Mouse (Mus musculus) hindbrain, embryonic 14.5 days (tissue): ENCODE measurements around the gene Phactr1. TPM values are rescaled to one million over a fixed set of nuclear protein-coding genes. Genes with fewer than 3 reads are reported as not detected.

Experiments
- ATAC-seq: fragments of 200-750 bp; cut with Nextera tagmentation; 2 replicates; pipeline ENCODE4 v1.8.0; 2017; ENCODE audit warnings: moderate number of reproducible peaks, mild to moderate bottlenecking, moderate TSS enrichment, moderate library complexity; ENCODE audit not compliant: low FRiP score
- DNase-seq: peaks from one replicate; pipeline ENCODE4 v3.0.0-alpha.2; 2015; ENCODE audit warnings: low spot score
- H3K27ac ChIP-seq: fragments of 300-500 bp; sonication (generic); 2 replicates; pipeline ENCODE4 v1.5.1; 2014; ENCODE audit warnings: mild to moderate bottlenecking, moderate library complexity
- H3K27me3 ChIP-seq: fragments of 300-500 bp; sonication (generic); 2 replicates; pipeline ENCODE4 v1.6.1; 2014; ENCODE audit warnings: mild to moderate bottlenecking, low read length, mixed read lengths; ENCODE audit not compliant: control insufficient read depth, insufficient read depth
- H3K36me3 ChIP-seq: fragments of 300-500 bp; sonication (generic); replicated peaks from 2 replicates; pipeline ENCODE4 v1.6.1; 2014; ENCODE audit not compliant: control insufficient read depth, insufficient read depth
- H3K4me1 ChIP-seq: fragments of 300-500 bp; sonication (generic); replicated peaks from 2 replicates; pipeline ENCODE4 v1.6.1; 2014; ENCODE audit warnings: antibody characterized with exemption, low read length, mixed read lengths; ENCODE audit not compliant: control insufficient read depth, insufficient read depth
- H3K4me2 ChIP-seq: fragments of 300-500 bp; sonication (generic); replicated peaks from 2 replicates; pipeline ENCODE4 v1.6.1; 2014; ENCODE audit warnings: mild to moderate bottlenecking, moderate library complexity
- H3K4me3 ChIP-seq: fragments of 300-500 bp; sonication (generic); replicated peaks from 2 replicates; pipeline ENCODE4 v1.5.1; 2014; ENCODE audit warnings: mild to moderate bottlenecking, low read length
- H3K9ac ChIP-seq: fragments of 300-500 bp; sonication (generic); 2 replicates; pipeline ENCODE4 v1.6.1; 2014
- H3K9me3 ChIP-seq: fragments of 300-500 bp; sonication (generic); 2 replicates; pipeline ENCODE4 v1.6.1; 2016; ENCODE audit warnings: low read length; ENCODE audit not compliant: control insufficient read depth
- WGBS: fragments of 180-500 bp; shearing (Covaris S2); extraction: QIAGEN DNeasy Blood & Tissue Kit; methylation state at CpG from one replicate; pipeline ENCODE4 v1.1.7; 2014; 5-methylcytosine and 5-hydroxymethylcytosine counted together
- polyA plus RNA-seq: library from polyadenylated mRNA; unstranded; fragments of >200 nt; fragmentation: Nextera tagmentation; extraction: Ambion mirVana; gene quantifications from 2 replicates; pipeline ENCODE4 v1.2.1, GENCODE M21; 2014

Gene Phactr1
- polyA plus RNA-seq, 1 experiment from 2014 or later = 56.6 TPM

- WGBS = 95% methylated on average over 9 of the region's 9 CpGs
- Histone ChIP-seq H3K9me3 (peaks cover 4% of the 10 kb centered on the region; the same call in 1 of the 2 replicates), H3K27ac (no peak overlapping the region), H3K4me1 (no peaks in the 10 kb centered on the region), H3K4me2 (no peak overlapping the region), H3K4me3 (no peak overlapping the region), H3K36me3 (no peaks in the 10 kb centered on the region; the same call in 1 of the 2 replicates), H3K27me3 (no peaks in the 10 kb centered on the region), H3K9ac (no peak overlapping the region)
- ATAC-seq (no peak), DNase-seq (no peak)
These were observed 424.1 kb downstream of the Phactr1 start for GRCm38 (mm10) chr13:43104496-43104895.

GRCm38 (mm10) chr13:43112280-43112679 lies 431.9 kb downstream of the Phactr1 start:
- H3K9me3 ChIP-seq = no peaks in the 10 kb centered on the region
- DNase-seq (peak; percentile 53), ATAC-seq (0 out of 2 replicates have a peak, but pooled peaks have one; percentile 27)
- no peak overlapping the region for H3K4me2 ChIP-seq
- H3K27ac ChIP-seq = no peak overlapping the region
- H3K27me3 ChIP-seq = no peaks in the 10 kb centered on the region
- no peak overlapping the region for H3K4me3 ChIP-seq
- no peaks in the 10 kb centered on the region for H3K4me1 ChIP-seq
- no peaks in the 10 kb centered on the region for H3K36me3 ChIP-seq
- 66% methylated on average over 7 of the region's 7 CpGs for WGBS
- no peak overlapping the region for H3K9ac ChIP-seq

GRCm38 (mm10) chr13:43112707-43113106 lies 432.3 kb downstream of the Phactr1 start:
- H3K27me3 ChIP-seq = no peaks in the 10 kb centered on the region
- no peaks in the 10 kb centered on the region for H3K36me3 ChIP-seq
- DNase-seq = no peak
- no peak for ATAC-seq
- H3K4me1 ChIP-seq = no peaks in the 10 kb centered on the region
- no peaks in the 10 kb centered on the region for H3K9me3 ChIP-seq
- H3K9ac ChIP-seq = no peak overlapping the region
- no peak overlapping the region for H3K27ac ChIP-seq
- H3K4me3 ChIP-seq = no peak overlapping the region
- H3K4me2 ChIP-seq = no peak overlapping the region
- WGBS = 83% methylated on average over 3 of the region's 3 CpGs

- Histone ChIP-seq H3K4me1 (no peaks in the 10 kb centered on the region), H3K4me3 (no peak overlapping the region), H3K9me3 (no peaks in the 10 kb centered on the region), H3K27me3 (no peaks in the 10 kb centered on the region), H3K9ac (no peak overlapping the region), H3K27ac (no peak overlapping the region), H3K36me3 (no peaks in the 10 kb centered on the region), H3K4me2 (no peak overlapping the region)
- WGBS = 95% methylated on average over 3 of the region's 3 CpGs
- ATAC-seq = no peak
- no peak for DNase-seq
These were observed 432.7 kb downstream of the Phactr1 start for GRCm38 (mm10) chr13:43113141-43113540.

- ATAC-seq (no peak), DNase-seq (no peak)
- 62% methylated on average over 16 of the region's 16 CpGs for WGBS
- H3K9me3 ChIP-seq = no peaks in the 10 kb centered on the region
- no peak overlapping the region for H3K27ac ChIP-seq
- no peaks in the 10 kb centered on the region for H3K27me3 ChIP-seq
- no peaks in the 10 kb centered on the region for H3K36me3 ChIP-seq
- H3K9ac ChIP-seq = no peak overlapping the region
- no peak overlapping the region for H3K4me3 ChIP-seq
- peaks cover 5% of the 10 kb centered on the region; the same call in 1 of the 2 replicates for H3K4me1 ChIP-seq
- H3K4me2 ChIP-seq = no peak overlapping the region
These were observed 442.1 kb downstream of the Phactr1 start for GRCm38 (mm10) chr13:43122306-43123070.

GRCm38 (mm10) chr13:43123895-43124682 lies 443.7 kb downstream of the Phactr1 start:
- Histone ChIP-seq H3K27ac (no peak overlapping the region), H3K36me3 (no peaks in the 10 kb centered on the region), H3K4me3 (no peak overlapping the region), H3K4me2 (no peak overlapping the region; the same call in 1 of the 2 replicates), H3K9ac (no peak overlapping the region), H3K4me1 (peaks cover 5% of the 10 kb centered on the region; the same call in 1 of the 2 replicates), H3K27me3 (no peaks in the 10 kb centered on the region), H3K9me3 (no peaks in the 10 kb centered on the region)
- no peak for DNase-seq
- WGBS = 53% methylated on average over 17 of the region's 17 CpGs
- ATAC-seq = no peak

- H3K27ac ChIP-seq = no peak overlapping the region
- no peak overlapping the region for H3K4me2 ChIP-seq
- no peak overlapping the region for H3K4me3 ChIP-seq
- DNase-seq = no peak
- no peak overlapping the region for H3K9ac ChIP-seq
- peaks cover 5% of the 10 kb centered on the region; the same call in 1 of the 2 replicates for H3K4me1 ChIP-seq
- H3K9me3 ChIP-seq = no peaks in the 10 kb centered on the region
- no peaks in the 10 kb centered on the region for H3K27me3 ChIP-seq
- H3K36me3 ChIP-seq = no peaks in the 10 kb centered on the region
- 63% methylated on average over 3 of the region's 4 CpGs for WGBS
- no peak for ATAC-seq
These were observed 444.3 kb downstream of the Phactr1 start for GRCm38 (mm10) chr13:43124683-43125074.

GRCm38 (mm10) chr13:43130161-43130560 lies 449.7 kb downstream of the Phactr1 start:
- no peak for ATAC-seq
- WGBS = 83% methylated on average over 6 of the region's 6 CpGs
- no peak overlapping the region for H3K4me3 ChIP-seq

GRCm38 (mm10) chr13:43131741-43132191 lies 451.3 kb downstream of the Phactr1 start:
- H3K27ac ChIP-seq = no peak overlapping the region
- no peak overlapping the region for H3K9ac ChIP-seq
- no peak overlapping the region for H3K4me2 ChIP-seq
- H3K4me1 ChIP-seq = no peaks in the 10 kb centered on the region
- 78% methylated on average over 10 of the region's 10 CpGs for WGBS
- DNase-seq = no peak
- H3K4me3 ChIP-seq = no peak overlapping the region
- ATAC-seq = no peak
- H3K27me3 ChIP-seq = no peaks in the 10 kb centered on the region
- peaks cover 14% of the 10 kb centered on the region for H3K36me3 ChIP-seq
- H3K9me3 ChIP-seq = no peaks in the 10 kb centered on the region

More at GRCm38 (mm10) chr13:43130161-43130560, 449.7 kb downstream of the Phactr1 start:
- Histone ChIP-seq H3K9ac (no peak overlapping the region), H3K4me1 (no peaks in the 10 kb centered on the region), H3K4me2 (no peak overlapping the region), H3K9me3 (no peaks in the 10 kb centered on the region), H3K27ac (no peak overlapping the region), H3K36me3 (peaks cover 14% of the 10 kb centered on the region), H3K27me3 (no peaks in the 10 kb centered on the region)
- DNase-seq = no peak
